In genomic region chr6:98997742-98998141, GRCm38 (mm10) we compare ENCODE assay signal across 10 mouse cellular contexts.
DNase-seq lines count a peak whose midpoint lies in the region; ATAC-seq lines count a peak whose summit lies in the region.
"Had no signal": no experiment of that assay in that cellular context is flagged by ENCODE, and none has a peak within 500 bp of the region (broad histone marks: within the 10 kb centered on the region; RNA-seq: fewer than 3 reads in every experiment).

No protein-coding gene starts in this region.

- no peaks in the 10 kb centered on the region for H3K9me3 ChIP-seq in intestine, embryonic 15.5 days
- no peaks in the 10 kb centered on the region for H3K9me3 ChIP-seq in intestine, embryonic 16.5 days (ENCODE audit: control insufficient read depth, low read length)
- H3K9me3 ChIP-seq: midbrain, embryonic 15.5 days had no signal

- peaks cover 22% of the 10 kb centered on the region for H3K4me1 ChIP-seq in intestine, embryonic 15.5 days (replicated peaks)
- peaks cover 19% of the 10 kb centered on the region for H3K4me1 ChIP-seq in intestine, embryonic 16.5 days (ENCODE audit: control insufficient read depth, insufficient read depth, low read length)

- no peak overlapping the region for H3K9ac ChIP-seq in intestine, embryonic 15.5 days
- H3K9ac ChIP-seq in intestine, embryonic 16.5 days (ENCODE audit: low read depth, low read length): no peak overlapping the region
- H3K9ac ChIP-seq: midbrain, embryonic 15.5 days had no signal

- H3K4me2 ChIP-seq in intestine, embryonic 15.5 days (replicated peaks): no peak overlapping the region
- H3K4me2 ChIP-seq in intestine, embryonic 16.5 days (ENCODE audit: low read depth, low read length): no peak overlapping the region
- H3K4me2 ChIP-seq: midbrain, embryonic 15.5 days had no signal

- DNase-seq in adrenal gland, adult 2 months: peak; percentile 69
- DNase-seq in fibroblast of lung, adult 2 months (ENCODE audit: low read depth): peak; percentile 37
- DNase-seq in natural killer cell, adult 2 months (ENCODE audit: low spot score in 2 of 2): no peak
- DNase-seq in kidney, postnatal 14 days: no peak
- DNase-seq: cerebellum, adult 9-10 months; retina, postnatal 1 day had no signal

- ATAC-seq in intestine, embryonic 15.5 days: no peak
- no peak for ATAC-seq in intestine, embryonic 16.5 days
- peak; percentile 34; the same call in 1 of the 2 replicates for ATAC-seq in monocyte, adult 5-6 weeks (replicated peaks; ENCODE audit: insufficient number of reproducible peaks, low FRiP score, low TSS enrichment, poor library complexity, severe bottlenecking)
- ATAC-seq: midbrain, embryonic 15.5 days had no signal

- 0 out of 2 replicates have a peak overlapping the region, but pooled peaks have one; percentile 1 for H3K27ac ChIP-seq in intestine, embryonic 15.5 days
- no peak overlapping the region for H3K27ac ChIP-seq in intestine, embryonic 16.5 days (ENCODE audit: low read length)
- H3K27ac ChIP-seq: midbrain, embryonic 15.5 days had no signal

- 78% methylated on average over 9 of the region's 9 CpGs for WGBS in intestine, embryonic 15.5 days
- WGBS in intestine, embryonic 16.5 days: 77% methylated on average over 9 of the region's 9 CpGs

- no peak overlapping the region for H3K4me3 ChIP-seq in intestine, embryonic 15.5 days (replicated peaks)
- no peak overlapping the region for H3K4me3 ChIP-seq in intestine, embryonic 16.5 days (ENCODE audit: low read length)
- H3K4me3 ChIP-seq: midbrain, embryonic 15.5 days had no signal

- no peaks in the 10 kb centered on the region for H3K36me3 ChIP-seq in intestine, embryonic 15.5 days
- no peaks in the 10 kb centered on the region; the same call in 1 of the 2 replicates for H3K36me3 ChIP-seq in intestine, embryonic 16.5 days (ENCODE audit: control insufficient read depth, insufficient read depth, low read length)
- H3K36me3 ChIP-seq: midbrain, embryonic 15.5 days had no signal

- H3K27me3 ChIP-seq in intestine, embryonic 15.5 days (replicated peaks): no peaks in the 10 kb centered on the region
- no peaks in the 10 kb centered on the region for H3K27me3 ChIP-seq in intestine, embryonic 16.5 days (replicated peaks; ENCODE audit: control insufficient read depth, insufficient read depth, low read length)
- H3K27me3 ChIP-seq: midbrain, embryonic 15.5 days had no signal

Comparison
In these comparisons a context has a peak if more than half of its experiments do, and no peak if none do; other contexts are left out.
1. DNase-seq: peak in adrenal gland, adult 2 months (single experiment) and fibroblast of lung, adult 2 months (single experiment); none in natural killer cell, adult 2 months (0 of 2) and kidney, postnatal 14 days (single experiment).